Mouse (Mus musculus) brain, embryonic 14.5 days (tissue): Measurements from ENCODE around the gene Osbpl9. TPM values are rescaled to one million over a fixed set of nuclear protein-coding genes. Genes with fewer than 3 reads are reported as not detected.

Source experiments
- DNase-seq: peaks from one replicate; pipeline ENCODE4 v3.0.0-alpha.2; 2011; ENCODE audit warnings: low read depth
- CTCF ChIP-seq: fragments of 200-500 bp; IDR thresholded peaks from 2 replicates; pipeline ENCODE4 v1.5.1; 2012; ENCODE audit warnings: inconsistent platforms, mild to moderate bottlenecking, moderate library complexity, borderline replicate concordance; ENCODE audit not compliant: insufficient read depth, insufficient read length; ENCODE audit errors: extremely low read depth
- POLR2A ChIP-seq: fragments of 200-500 bp; IDR thresholded peaks from 2 replicates; pipeline ENCODE4 v1.6.1; 2012; ENCODE audit warnings: mild to moderate bottlenecking, inconsistent platforms, borderline replicate concordance; ENCODE audit not compliant: poor library complexity, insufficient read depth, insufficient read length, severe bottlenecking; ENCODE audit errors: extremely low read depth
- polyA plus RNA-seq: library from polyadenylated mRNA; depleted of rRNA; stranded (reverse); fragments of >200 nt; gene quantifications from 2 replicates; pipeline ENCODE4 v1.2.3, GENCODE M21; 2012

Gene Osbpl9
- polyA plus RNA-seq, 1 experiment = 85.6 TPM

- DNase-seq = peak; percentile 64
- TF ChIP-seq CTCF (peak; percentile 77), POLR2A (no peak)
Measured at GRCm38 (mm10) chr4:109147278-109148038, 54.6 kb downstream of the Osbpl9 start.

DNA sequence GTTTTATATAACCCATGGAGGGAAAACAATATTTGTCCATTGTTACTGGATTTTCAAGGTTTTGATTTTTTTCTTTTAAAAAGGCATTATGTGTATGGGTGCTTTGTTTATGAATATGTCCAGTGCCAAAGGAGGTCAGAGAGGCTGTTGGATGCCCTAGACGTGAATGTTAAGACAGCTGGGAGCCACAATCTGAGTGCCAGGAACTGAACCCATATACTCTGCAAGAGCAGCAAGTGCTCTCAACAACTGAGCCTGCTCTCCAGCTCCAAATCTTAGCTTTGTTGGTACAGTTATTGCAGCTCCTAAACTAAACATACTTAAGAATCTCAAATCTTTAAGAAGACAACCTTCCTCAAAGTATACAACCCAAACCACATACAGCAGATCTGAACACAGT is 59.0 kb downstream of the Osbpl9 start:
- no peak for TF ChIP-seq POLR2A
- TF ChIP-seq CTCF = no peak
- no peak for DNase-seq

DNA sequence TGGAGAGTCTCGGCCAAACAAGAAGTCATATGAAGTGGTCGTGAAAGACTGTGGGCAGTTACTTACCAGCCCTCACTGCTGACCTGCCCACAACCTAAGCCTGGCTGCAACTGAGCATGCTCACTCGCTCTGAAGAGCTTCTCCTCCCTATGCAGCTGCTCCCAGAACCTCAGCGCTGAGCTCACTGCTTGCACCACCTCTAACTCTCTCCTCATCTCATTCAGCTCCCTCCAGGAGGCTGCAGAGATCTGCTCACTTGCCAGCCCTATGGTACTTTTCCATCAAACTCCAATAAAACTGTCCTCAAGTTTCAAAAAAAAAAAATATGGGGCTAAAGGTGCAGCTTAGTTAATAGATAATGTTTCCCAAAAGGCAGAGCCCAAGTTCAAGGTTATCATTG is 63.5 kb downstream of the Osbpl9 start:
- no peak for DNase-seq
- no peak for TF ChIP-seq POLR2A
- TF ChIP-seq CTCF = no peak

DNA sequence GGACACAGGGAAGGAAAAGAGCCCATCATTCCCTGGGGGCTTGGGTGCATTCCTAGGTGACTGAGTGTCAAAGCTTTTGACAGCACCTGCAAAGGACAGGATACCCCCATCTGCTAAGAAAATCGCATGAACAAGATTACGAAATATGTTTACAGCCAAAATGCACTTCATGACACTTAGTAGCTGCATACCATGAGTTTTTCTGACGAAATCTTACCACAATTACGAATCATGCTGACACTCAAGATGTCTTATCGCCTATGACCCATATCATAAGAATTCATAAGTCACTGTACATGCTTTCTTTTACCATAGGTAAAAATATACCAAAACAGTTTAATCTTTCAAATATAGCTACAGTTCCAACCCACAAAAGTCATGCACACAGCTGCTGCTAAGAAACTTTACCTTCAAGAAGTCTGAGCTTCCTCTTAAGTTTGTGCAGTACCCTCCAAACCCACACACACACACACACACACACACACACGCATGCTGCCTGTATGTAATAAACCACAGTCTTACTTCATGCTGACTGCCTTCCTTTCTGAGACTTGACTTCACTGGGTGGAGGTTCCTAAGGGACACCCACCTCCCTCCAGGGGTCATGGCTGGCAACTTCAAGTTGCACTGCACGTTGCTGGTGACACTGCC is 65.5 kb downstream of the Osbpl9 start:
- TF ChIP-seq CTCF (no peak), POLR2A (no peak)
- no peak for DNase-seq

DNA sequence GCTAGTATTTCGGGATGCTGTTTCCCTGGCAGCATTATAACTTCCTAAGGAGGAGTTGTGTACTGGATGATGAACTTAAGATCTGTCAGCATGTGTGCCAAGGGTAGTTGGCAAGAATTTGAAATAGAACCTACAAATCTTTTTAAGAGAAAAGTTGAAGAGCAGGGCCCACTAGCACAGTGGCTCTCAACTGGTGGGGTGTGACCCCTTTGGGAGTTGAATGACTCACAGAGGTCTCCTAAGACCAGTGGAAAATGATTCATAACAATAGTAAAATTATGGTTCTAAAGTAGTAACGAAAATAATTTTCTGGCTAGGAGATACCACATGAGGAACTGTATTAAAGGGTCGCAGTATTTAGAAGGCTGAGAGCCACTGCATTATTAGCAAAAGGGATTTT is 67.1 kb downstream of the Osbpl9 start:
- TF ChIP-seq POLR2A (no peak), CTCF (no peak)
- DNase-seq = no peak

DNA sequence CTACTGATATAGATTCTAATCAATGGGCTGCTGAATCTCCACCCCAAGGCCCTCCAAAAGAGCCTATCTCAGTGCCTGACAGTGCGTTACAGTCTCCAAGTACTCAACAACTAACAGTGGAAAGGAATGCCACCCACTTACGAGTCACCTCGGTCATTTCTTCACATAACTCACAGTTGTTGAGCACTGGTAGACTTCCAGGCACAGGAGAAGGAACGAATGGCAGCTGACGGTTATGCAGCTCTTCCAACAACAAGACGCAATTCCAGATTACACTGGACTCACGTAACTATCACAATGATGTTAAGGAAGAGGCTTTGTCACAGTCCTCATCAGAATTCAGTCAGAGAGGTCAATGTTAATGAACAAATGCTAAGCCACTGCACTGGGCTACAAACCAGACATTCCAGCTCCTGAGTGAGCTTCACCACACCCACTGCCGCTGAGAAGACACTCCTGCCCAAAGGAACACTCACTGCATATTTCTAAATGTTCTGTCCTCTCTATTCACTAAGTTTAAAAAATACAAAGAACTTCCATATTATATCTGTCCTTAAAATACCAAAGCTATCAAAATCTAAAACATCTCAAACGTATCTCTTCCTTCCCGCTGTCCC is 70.7 kb downstream of the Osbpl9 start:
- no peak for DNase-seq
- TF ChIP-seq CTCF (no peak), POLR2A (no peak)

- TF ChIP-seq POLR2A = no peak
- TF ChIP-seq CTCF = no peak
Measured at GRCm38 (mm10) chr4:109128971-109129370, 73.1 kb downstream of the Osbpl9 start.

GRCm38 (mm10) chr4:109128017-109128416 is 74.1 kb downstream of the Osbpl9 start:
- DNase-seq = peak; percentile 54
- TF ChIP-seq CTCF (no peak), POLR2A (no peak)

More at GRCm38 (mm10) chr4:109128971-109129370, 73.1 kb downstream of the Osbpl9 start:
- no peak for DNase-seq

DNA sequence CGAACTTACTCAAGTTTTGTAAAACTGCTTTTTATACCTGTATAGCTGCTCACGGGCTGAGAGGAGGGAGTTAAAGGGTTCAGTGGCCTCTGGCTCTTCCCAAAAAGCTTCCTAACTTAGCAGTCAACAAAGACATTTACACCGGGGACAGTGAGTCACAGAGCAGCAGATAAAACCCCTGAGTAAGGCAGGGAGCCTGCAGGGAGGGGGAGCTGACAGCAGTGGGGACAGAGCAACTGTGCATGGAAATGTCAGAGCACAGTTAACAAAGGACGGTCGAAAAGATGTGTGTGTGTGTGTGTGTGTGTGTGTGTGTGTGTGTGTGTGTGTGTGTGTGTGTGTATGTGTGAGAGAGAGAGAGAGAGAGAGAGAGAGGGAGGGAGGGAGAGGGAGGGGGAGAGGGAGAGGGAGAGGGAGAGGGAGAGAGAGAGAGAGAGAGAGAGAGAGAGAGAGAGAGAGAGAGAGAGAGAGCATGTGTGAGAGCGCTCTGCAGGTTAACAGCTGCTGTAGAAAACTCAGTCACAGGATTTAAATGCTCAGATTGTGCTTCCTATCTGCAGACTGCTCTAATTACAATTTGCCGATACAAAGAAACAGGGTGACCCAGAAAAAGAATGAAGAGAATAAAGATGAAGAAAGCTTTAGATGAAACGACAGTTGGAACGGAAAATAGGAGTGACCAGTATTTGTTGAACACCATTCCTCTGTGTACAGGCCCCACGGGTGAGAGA is 75.1 kb downstream of the Osbpl9 start:
- no peak for TF ChIP-seq POLR2A
- DNase-seq = peak; percentile 56

GRCm38 (mm10) chr4:109125746-109126425 is 76.2 kb downstream of the Osbpl9 start:
- no peak for DNase-seq
- TF ChIP-seq POLR2A = no peak
- no peak for TF ChIP-seq CTCF

DNA sequence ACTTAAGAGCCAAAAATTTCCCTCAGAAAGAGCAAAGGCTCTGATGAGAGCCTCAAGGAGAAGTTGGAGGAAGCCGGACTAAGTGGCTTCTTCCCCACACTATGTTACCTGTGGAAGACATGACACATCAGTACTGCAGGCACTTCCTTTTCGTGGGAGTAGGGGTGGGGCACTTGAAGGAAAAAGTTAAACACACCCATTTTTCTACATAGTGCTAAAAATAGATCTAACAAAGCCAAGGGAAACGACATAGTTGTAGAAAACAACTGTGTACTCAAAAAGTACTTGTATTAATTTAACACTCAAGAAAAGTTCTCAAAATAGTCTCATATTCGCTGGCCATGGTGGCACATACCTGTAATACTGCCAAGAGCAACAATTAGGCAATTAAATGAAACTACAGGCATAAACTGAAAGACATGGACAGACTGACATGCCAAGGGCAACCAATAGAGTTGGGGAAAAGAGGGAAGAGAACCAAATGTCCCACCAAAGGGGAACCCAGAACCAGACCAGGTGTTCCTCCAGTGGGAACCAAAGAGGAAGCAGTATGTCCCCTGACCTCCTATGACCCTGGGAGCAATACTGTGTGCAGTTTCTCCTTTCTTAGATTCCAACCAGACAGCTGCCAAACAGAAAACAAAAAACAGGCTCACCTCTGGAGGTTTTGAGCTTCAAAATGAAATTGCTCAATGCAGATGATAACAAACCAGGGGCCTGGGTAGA is 79.1 kb downstream of the Osbpl9 start:
- DNase-seq = no peak
- TF ChIP-seq CTCF (no peak), POLR2A (no peak)

DNA sequence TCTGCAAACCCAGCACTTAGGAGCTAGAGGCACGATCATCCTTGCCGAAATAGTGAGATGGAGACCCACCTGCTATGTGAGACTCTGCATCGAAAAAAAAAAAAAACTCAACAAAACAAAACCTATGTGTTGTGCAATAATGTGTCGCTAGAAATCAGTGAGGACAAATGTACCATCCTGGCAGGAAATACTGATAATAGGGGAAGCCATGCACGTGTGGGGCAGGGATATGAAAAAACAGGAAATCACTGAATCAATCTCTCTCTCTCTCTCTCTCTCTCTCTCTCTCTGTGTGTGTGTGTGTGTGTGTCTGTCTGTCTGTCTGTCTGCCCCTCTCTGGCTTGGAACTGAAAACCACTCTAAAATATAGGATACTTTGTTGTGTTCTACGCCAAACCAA is 81.3 kb downstream of the Osbpl9 start:
- DNase-seq = no peak
- TF ChIP-seq POLR2A (no peak), CTCF (no peak)
